Mouse (Mus musculus): ENCODE measurements around the gene Iba57.

Gene Iba57

GRCm38 (mm10) chr11:59174189-59174838, 10.8 kb upstream of the Iba57 start:
- no peak for DNase-seq (ENCODE audit: low spot score)

DNA sequence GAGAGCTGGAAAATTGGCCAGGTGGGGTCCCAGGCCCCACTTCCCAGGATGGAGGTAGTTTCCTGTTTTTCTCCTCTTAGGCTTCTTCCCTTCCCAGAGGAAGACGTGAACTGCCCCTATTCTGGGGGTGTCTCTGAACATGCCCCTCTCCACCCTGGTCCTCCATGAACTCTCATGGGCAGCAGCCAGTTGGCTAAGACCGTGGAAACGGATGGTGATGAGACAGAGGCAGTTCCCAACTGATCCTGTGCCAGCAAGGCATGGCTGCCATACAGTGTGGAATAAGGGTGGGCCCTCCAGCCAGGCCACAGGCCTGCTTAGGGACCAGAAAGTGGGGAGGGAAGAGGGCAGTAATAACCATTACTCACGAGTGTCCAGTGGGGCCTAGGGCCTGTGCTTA, 7.0 kb upstream of the Iba57 start:
- DNase-seq (ENCODE audit: low spot score): no peak

DNA sequence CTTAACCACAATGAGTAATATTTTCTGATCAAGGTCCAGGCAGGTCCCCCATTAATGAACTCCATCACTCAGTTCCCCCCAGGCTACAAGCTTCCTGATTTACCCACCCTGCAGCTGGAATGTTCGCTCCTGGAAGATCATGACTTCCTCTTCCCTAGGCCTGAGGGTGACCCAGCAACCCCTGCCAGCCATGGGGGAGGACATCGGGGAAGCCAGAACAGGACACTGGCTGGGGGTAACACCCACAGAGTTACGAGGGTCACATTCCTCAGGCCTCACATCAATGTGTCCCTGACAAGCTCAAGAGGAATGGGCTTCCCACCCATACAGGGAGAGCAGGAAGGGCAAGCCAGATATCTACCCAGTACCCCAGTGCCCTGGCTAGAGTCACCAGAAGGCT, 6.3 kb upstream of the Iba57 start:
- no peak for DNase-seq (ENCODE audit: low spot score)

DNA sequence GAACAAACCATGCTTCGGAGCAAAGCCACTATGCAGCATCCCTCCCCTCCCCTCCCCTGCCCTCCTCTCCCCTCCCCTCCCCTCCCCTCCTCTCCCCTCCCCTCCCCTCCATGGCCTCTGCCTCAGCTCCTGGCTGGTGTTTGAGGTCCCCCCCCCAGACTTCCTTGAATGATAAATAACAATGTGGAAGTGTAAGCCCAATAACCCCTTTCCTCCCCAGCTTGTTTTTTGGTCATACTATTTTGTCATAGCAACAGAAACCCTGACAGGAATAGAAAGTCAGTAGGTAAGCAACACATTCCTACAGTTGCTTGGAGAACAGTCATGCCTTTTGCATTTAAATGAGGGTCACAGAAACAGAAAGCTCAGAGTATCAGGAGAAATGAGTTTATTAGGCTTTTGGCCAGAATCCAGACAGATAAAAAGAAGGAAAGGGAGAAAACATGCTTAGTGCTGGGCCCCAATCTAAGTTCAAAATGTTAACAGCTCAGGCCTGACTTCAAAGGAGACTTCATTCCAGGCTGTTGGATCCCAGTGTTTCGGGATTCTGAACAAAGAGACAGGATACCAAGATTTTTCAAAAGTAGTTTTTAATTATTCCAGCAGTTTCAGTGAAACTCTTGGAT, 2.2 kb upstream of the Iba57 start:
- DNase-seq (ENCODE audit: low spot score): no peak

GRCm38 (mm10) chr11:59164384-59164783, 845 bp upstream of the Iba57 start:
- no peak for DNase-seq (ENCODE audit: low spot score)

- no peak for DNase-seq (ENCODE audit: low spot score)
These were observed 890 bp downstream of the Iba57 start for GRCm38 (mm10) chr11:59162443-59163254.

DNA sequence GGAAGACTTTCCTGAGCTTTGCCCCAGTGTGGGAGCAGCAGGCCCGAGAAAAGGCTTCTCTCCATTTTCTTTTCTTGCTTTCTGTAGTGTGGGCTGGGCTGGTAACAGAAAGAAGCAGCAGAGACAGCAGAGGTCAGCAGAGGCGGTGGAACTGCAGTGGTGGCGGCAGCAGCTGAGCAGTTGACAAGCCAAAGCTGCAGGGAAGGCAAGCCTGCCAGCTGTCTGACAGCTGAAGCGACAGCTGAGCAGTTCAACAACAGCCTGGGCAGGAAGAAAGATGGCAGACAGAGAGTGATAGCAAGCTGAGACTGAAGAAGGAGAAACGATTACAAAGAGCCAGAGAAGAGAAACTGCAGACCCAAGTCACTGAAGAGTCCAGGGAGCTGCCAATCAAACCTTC, 2.1 kb downstream of the Iba57 start:
- DNase-seq (ENCODE audit: low spot score): no peak

GRCm38 (mm10) chr11:59159558-59159957, 4.0 kb downstream of the Iba57 start:
- no peak for DNase-seq (ENCODE audit: low spot score)

GRCm38 (mm10) chr11:59159099-59159498, 4.4 kb downstream of the Iba57 start:
- DNase-seq (ENCODE audit: low spot score): no peak

GRCm38 (mm10) chr11:59155900-59156299, 7.6 kb downstream of the Iba57 start:
- no peak for DNase-seq (ENCODE audit: low spot score)

DNA sequence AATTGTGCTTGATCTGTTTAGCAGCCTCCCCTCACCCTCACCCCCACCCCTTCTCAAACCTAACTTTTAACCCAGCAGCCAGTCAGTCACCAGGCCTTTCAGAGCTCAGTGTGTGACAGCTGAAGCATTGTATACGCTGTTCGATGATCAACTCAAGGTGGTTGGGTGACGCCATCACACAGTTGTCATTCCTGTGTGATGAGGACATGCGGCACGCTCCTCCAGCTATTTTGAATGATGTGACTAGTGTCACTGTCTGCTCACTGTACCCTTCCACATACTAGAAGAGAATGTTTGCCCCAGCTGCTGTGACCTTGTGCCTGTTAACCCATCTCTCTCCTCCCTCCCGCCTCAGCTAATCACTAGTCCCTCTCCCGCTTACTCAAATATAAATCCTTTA, 9.3 kb downstream of the Iba57 start:
- DNase-seq (ENCODE audit: low spot score): no peak

GRCm38 (mm10) chr11:59151729-59152128, 11.8 kb downstream of the Iba57 start:
- no peak for DNase-seq (ENCODE audit: low spot score)

GRCm38 (mm10) chr11:59149302-59149701, 14.2 kb downstream of the Iba57 start:
- no peak for DNase-seq (ENCODE audit: low spot score)

DNA sequence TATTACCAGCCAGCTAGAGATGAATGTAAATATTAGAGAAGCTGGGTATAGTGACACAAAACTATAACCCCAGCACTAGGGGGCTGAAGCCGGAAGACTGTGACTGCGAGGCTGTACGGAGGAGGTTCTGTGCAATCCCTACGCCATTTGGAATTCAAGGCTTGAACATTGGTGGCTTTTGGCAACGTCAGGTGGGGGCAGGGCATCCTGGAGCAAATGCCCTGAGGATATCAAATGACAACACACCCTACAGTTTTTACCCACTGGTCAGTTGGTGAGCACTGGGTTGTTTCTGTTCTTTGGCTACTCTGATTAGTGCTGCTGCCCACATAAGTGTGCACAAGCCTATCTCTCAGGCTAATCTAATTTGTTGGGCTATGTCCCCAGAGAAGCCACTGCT, 20.6 kb downstream of the Iba57 start:
- DNase-seq (ENCODE audit: low spot score): no peak

- DNase-seq (ENCODE audit: low spot score): no peak
These were observed 21.7 kb downstream of the Iba57 start for GRCm38 (mm10) chr11:59141772-59142370.

- no peak for DNase-seq (ENCODE audit: low spot score)
These were observed 24.7 kb downstream of the Iba57 start for GRCm38 (mm10) chr11:59138537-59139486.

DNA sequence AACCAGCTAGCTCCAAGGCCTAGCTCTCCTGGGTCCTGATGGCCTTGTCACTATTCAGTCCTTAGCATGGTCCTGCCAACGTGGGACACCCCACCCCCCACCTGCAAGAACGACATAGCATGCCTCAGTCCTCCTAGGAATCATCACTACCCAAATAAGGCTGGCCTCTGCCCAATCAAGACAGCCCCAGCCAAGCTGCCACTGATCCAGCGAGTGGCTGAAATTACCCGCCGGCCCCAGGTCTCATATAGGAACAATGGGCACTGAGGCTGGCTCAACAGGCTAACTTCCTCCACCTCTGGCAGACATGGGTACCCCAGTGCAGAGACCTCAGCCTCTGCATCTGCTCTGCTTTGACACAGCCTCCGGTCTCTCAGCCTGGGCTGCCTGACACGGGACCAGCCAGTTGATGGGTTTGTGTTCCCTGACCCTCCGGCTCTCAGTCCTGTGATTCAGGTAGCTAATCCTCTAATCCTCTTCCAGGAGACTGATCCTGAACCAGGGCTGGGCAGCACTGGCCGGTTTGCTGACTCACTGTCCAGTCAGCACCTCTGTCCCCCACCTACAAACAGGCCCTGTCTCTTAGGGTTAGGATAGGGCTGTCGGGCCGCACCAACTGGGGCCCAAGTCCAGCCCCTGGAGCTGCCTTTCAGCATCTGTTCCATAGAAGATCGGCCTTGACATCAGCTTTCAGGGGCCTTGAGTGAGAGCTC, 26.4 kb downstream of the Iba57 start:
- DNase-seq (ENCODE audit: low spot score): no peak

DNA sequence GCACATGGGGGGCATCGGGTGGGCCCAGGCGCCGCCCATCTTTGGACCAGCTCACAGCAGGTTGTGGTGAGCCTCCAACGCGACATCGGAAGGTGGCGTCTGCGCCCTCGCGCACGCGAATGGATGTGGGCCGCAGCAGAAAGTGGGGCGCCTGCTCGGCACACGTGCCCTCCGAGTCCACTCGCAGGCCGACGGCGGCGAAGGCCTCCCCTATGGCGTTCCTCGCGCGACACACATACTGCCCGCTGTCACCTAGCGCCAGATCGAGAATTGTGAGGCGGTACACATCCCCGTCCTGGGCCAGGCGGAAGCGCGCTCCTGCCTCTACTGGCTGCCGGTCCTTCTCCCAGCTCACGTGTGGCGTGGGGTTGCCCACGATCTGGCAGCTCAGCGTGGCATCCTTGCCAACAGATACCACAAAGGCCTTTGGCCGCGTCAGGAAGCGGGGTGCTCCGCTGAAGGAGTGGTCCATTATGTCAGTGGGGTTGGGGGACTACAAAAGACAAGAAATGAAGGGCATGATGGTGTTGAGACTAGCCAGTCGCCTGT, 27.6 kb downstream of the Iba57 start, which contains the start of gene Obscn:
Obscn (minus strand) TSS at position 499 of the 549 bp plus-strand sequence.
- DNase-seq (ENCODE audit: low spot score): no peak

GRCm38 (mm10) chr11:59135051-59135820, 28.3 kb downstream of the Iba57 start:
- DNase-seq (ENCODE audit: low spot score): no peak

Data from ovary, postnatal 36 days (tissue).